ENCODE assay signal across 8 mouse cellular contexts in genomic region chr4:156254361-156255077, GRCm38 (mm10). TPM values are rescaled to one million over a fixed set of nuclear protein-coding genes. Genes with fewer than 3 reads are reported as not detected.
DNase-seq lines count a peak whose midpoint lies in the region; ATAC-seq and TF ChIP-seq lines count a peak whose summit lies in the region.

No protein-coding gene starts in this region.

- 0 out of 2 replicates have a peak, but pooled peaks cover 7% of the 10 kb centered on the region for H3K4me1 ChIP-seq in kidney, postnatal 0 days (replicated peaks; ENCODE audit: insufficient read depth, low read length)
- H3K4me1 ChIP-seq in midbrain, postnatal 0 days (ENCODE audit: insufficient read depth, low read length) = peaks cover 6% of the 10 kb centered on the region; the same call in 1 of the 2 replicates

- no peak for TF ChIP-seq CTCF in kidney, postnatal 0 days (IDR thresholded peaks at IDR 0.05; ENCODE audit: low read depth)
- no peak for TF ChIP-seq CTCF in midbrain, postnatal 0 days (IDR thresholded peaks at IDR 0.05)

- no peak overlapping the region for H3K9ac ChIP-seq in kidney, postnatal 0 days (ENCODE audit: low read depth, low read length)
- no peak overlapping the region for H3K9ac ChIP-seq in midbrain, postnatal 0 days (replicated peaks; ENCODE audit: low read length, poor library complexity, severe bottlenecking)

- no peaks in the 10 kb centered on the region for H3K36me3 ChIP-seq in kidney, postnatal 0 days (ENCODE audit: insufficient read depth, low read length)
- 0 out of 2 replicates have a peak, but pooled peaks cover under 1% of the 10 kb centered on the region for H3K36me3 ChIP-seq in midbrain, postnatal 0 days (ENCODE audit: insufficient read depth, low read length)

- no peaks in the 10 kb centered on the region for H3K9me3 ChIP-seq in kidney, postnatal 0 days (replicated peaks; ENCODE audit: low read length)
- no peaks in the 10 kb centered on the region for H3K9me3 ChIP-seq in midbrain, postnatal 0 days (ENCODE audit: low read length)

- no peak for DNase-seq in kidney, postnatal 0 days (ENCODE audit: low spot score)
- DNase-seq in kidney, adult 8-10 months = no peak
- DNase-seq in embryo, embryonic 9.5 days (ENCODE audit: extremely low spot score) = peak; percentile 30
- DNase-seq in midbrain, postnatal 0 days (ENCODE audit: low spot score) = no peak
- DNase-seq in right cerebral cortex, postnatal 25 days = no peak
- DNase-seq in kidney, postnatal 36 days = no peak
- no peak for DNase-seq in thymus, postnatal 25 days

- ATAC-seq in kidney, postnatal 0 days (replicated peaks; ENCODE audit: low FRiP score, low read depth) = peak; percentile 53
- ATAC-seq in inflammation-experienced regulatory T-cells, adult 6 months = peak; percentile 20
- ATAC-seq in midbrain, postnatal 0 days (ENCODE audit: low FRiP score) = peak; percentile 32

- WGBS in kidney, postnatal 0 days = 2% methylated on average over 30 of the region's 30 CpGs
- WGBS in midbrain, postnatal 0 days = 2% methylated on average over 30 of the region's 30 CpGs

- H3K4me3 ChIP-seq in kidney, postnatal 0 days (replicated peaks; ENCODE audit: low read depth, low read length) = peak overlapping the region; percentile 26
- peak overlapping the region; percentile 18; the same call in 1 of the 2 replicates for H3K4me3 ChIP-seq in midbrain, postnatal 0 days (ENCODE audit: low read depth, low read length)

- no peak overlapping the region for H3K27ac ChIP-seq in kidney, postnatal 0 days
- no peak overlapping the region for H3K27ac ChIP-seq in midbrain, postnatal 0 days (ENCODE audit: low read depth, low read length)

- H3K4me2 ChIP-seq in kidney, postnatal 0 days (ENCODE audit: low read length) = peak overlapping the region; percentile 21; the same call in 1 of the 2 replicates
- peak overlapping the region; percentile 39 for H3K4me2 ChIP-seq in midbrain, postnatal 0 days (ENCODE audit: low read depth, low read length, poor library complexity, severe bottlenecking)

- H3K27me3 ChIP-seq in kidney, postnatal 0 days (ENCODE audit: insufficient read depth, low read length) = peaks cover 16% of the 10 kb centered on the region
- no peaks in the 10 kb centered on the region for H3K27me3 ChIP-seq in midbrain, postnatal 0 days (ENCODE audit: insufficient read depth, low read length)

RNA-seq across cellular contexts. Expression of gene Samd11, which starts 0.9 kb away (rescaled TPM):
- not detected in 2 replicates for polyA plus RNA-seq in kidney, postnatal 0 days (2015; fragmentation: Nextera tagmentation; extraction: Ambion mirVana)
- polyA plus RNA-seq in inflammation-experienced regulatory T-cells, adult 6 months (2017; shearing (Covaris generic)) = 1 to 10 TPM; 2.5 to 4.0 (median 3.2) TPM
- total RNA-seq in midbrain, postnatal 0 days (2014; rRNA removed) = 8.9 and 9.1 TPM in 2 replicates
- polyA plus RNA-seq in midbrain, postnatal 0 days (2015; fragmentation: Nextera tagmentation; extraction: Ambion mirVana) = 3.2 and 3.5 TPM in 2 replicates

RNA-seq across cellular contexts. Expression of gene Noc2l, which starts 18.7 kb away (rescaled TPM):
- 49.2 and 50.7 TPM in 2 replicates for polyA plus RNA-seq in kidney, postnatal 0 days (2015; fragmentation: Nextera tagmentation; extraction: Ambion mirVana)
- 10 to 100 TPM; 11.2 to 16.2 (median 15.7) TPM for polyA plus RNA-seq in inflammation-experienced regulatory T-cells, adult 6 months (2017; shearing (Covaris generic))
- total RNA-seq in midbrain, postnatal 0 days (2014; rRNA removed) = 75.7 and 81.3 TPM in 2 replicates
- polyA plus RNA-seq in midbrain, postnatal 0 days (2015; fragmentation: Nextera tagmentation; extraction: Ambion mirVana) = 42.6 and 47.1 TPM in 2 replicates

RNA-seq across cellular contexts. Expression of gene Plekhn1, which starts 19.9 kb away (rescaled TPM):
- polyA plus RNA-seq in kidney, postnatal 0 days (2015; fragmentation: Nextera tagmentation; extraction: Ambion mirVana) = 12.7 and 13.1 TPM in 2 replicates
- 10 to 100 TPM in 1 of 3 experiments, 1 to 10 TPM in 2; 4.3 to 11.0 (median 8.1) TPM for polyA plus RNA-seq in inflammation-experienced regulatory T-cells, adult 6 months (2017; shearing (Covaris generic))
- total RNA-seq in midbrain, postnatal 0 days (2014; rRNA removed) = 46.6 and 46.7 TPM in 2 replicates
- 18.7 and 19.3 TPM in 2 replicates for polyA plus RNA-seq in midbrain, postnatal 0 days (2015; fragmentation: Nextera tagmentation; extraction: Ambion mirVana)

RNA-seq across cellular contexts. Expression of gene Perm1, which starts 38.9 kb away (rescaled TPM):
- polyA plus RNA-seq in kidney, postnatal 0 days (2015; fragmentation: Nextera tagmentation; extraction: Ambion mirVana) = 0.56 and 0.71 TPM in 2 replicates
- polyA plus RNA-seq in inflammation-experienced regulatory T-cells, adult 6 months (2017; shearing (Covaris generic)) = under 1 TPM; 0.55 to 0.90 (median 0.74) TPM
- 1.9 and 2.0 TPM in 2 replicates for total RNA-seq in midbrain, postnatal 0 days (2014; rRNA removed)
- polyA plus RNA-seq in midbrain, postnatal 0 days (2015; fragmentation: Nextera tagmentation; extraction: Ambion mirVana) = 1.4 and 1.7 TPM in 2 replicates

RNA-seq across cellular contexts. Expression of gene AW011738, which starts 51.4 kb away (rescaled TPM):
- 4.8 and 5.1 TPM in 2 replicates for polyA plus RNA-seq in kidney, postnatal 0 days (2015; fragmentation: Nextera tagmentation; extraction: Ambion mirVana)
- polyA plus RNA-seq in inflammation-experienced regulatory T-cells, adult 6 months (2017; shearing (Covaris generic)) = 1 to 10 TPM; 2.9 to 5.3 (median 3.2) TPM
- total RNA-seq in midbrain, postnatal 0 days (2014; rRNA removed) = 7.5 and 8.2 TPM in 2 replicates
- polyA plus RNA-seq in midbrain, postnatal 0 days (2015; fragmentation: Nextera tagmentation; extraction: Ambion mirVana) = 3.5 and 3.7 TPM in 2 replicates
